Mouse (Mus musculus) stomach, embryonic 16.5 days (tissue): Measurements from ENCODE around the gene Pnmal1. TPM values are rescaled to one million over a fixed set of nuclear protein-coding genes. Genes with fewer than 3 reads are reported as not detected.

Experiments used
- ATAC-seq: fragments of 200-750 bp; cut with Nextera tagmentation; 2 replicates; pipeline ENCODE4 v1.8.0; 2017; ENCODE audit warnings: moderate number of reproducible peaks, moderate TSS enrichment; ENCODE audit not compliant: insufficient read depth, low FRiP score
- H3K27ac ChIP-seq: fragments of 300-500 bp; sonication (generic); 2 replicates; pipeline ENCODE4 v1.5.1; 2014; ENCODE audit warnings: low read length
- H3K27me3 ChIP-seq: fragments of 300-500 bp; sonication (generic); 2 replicates; pipeline ENCODE4 v1.6.1; 2014; ENCODE audit warnings: low read length, control low read depth, mixed read lengths; ENCODE audit not compliant: control insufficient read depth, insufficient read depth
- H3K36me3 ChIP-seq: fragments of 300-500 bp; sonication (generic); 2 replicates; pipeline ENCODE4 v1.6.1; 2014; ENCODE audit warnings: low read length; ENCODE audit not compliant: control insufficient read depth, insufficient read depth
- H3K4me1 ChIP-seq: fragments of 300-500 bp; sonication (generic); 2 replicates; pipeline ENCODE4 v1.6.1; 2014; ENCODE audit warnings: low read length, control low read depth, mixed read lengths; ENCODE audit not compliant: control insufficient read depth, insufficient read depth
- H3K4me2 ChIP-seq: fragments of 300-500 bp; sonication (generic); 2 replicates; pipeline ENCODE4 v1.6.1; 2014; ENCODE audit warnings: low read depth, low read length, mixed read lengths
- H3K4me3 ChIP-seq: fragments of 300-500 bp; sonication (generic); replicated peaks from 2 replicates; pipeline ENCODE4 v1.5.1; 2014; ENCODE audit warnings: mild to moderate bottlenecking, low read length
- H3K9ac ChIP-seq: fragments of 300-500 bp; sonication (generic); 2 replicates; pipeline ENCODE4 v1.6.1; 2014; ENCODE audit warnings: low read length
- H3K9me3 ChIP-seq: fragments of 300-500 bp; sonication (generic); replicated peaks from 2 replicates; pipeline ENCODE4 v1.6.1; 2016; ENCODE audit warnings: low read length, control low read depth; ENCODE audit not compliant: control insufficient read depth
- WGBS: fragments of 180-500 bp; shearing (Covaris S2); extraction: QIAGEN DNeasy Blood & Tissue Kit; methylation state at CpG from one replicate; pipeline ENCODE4 v1.1.7; 2014; 5-methylcytosine and 5-hydroxymethylcytosine counted together
- polyA plus RNA-seq: library from polyadenylated mRNA; unstranded; fragments of >200 nt; fragmentation: Nextera tagmentation; extraction: Ambion mirVana; gene quantifications from 2 replicates; pipeline ENCODE4 v1.2.1, GENCODE M21; 2015

Gene Pnmal1
- polyA plus RNA-seq, 1 experiment from 2014 or later, result 3.4 TPM

- Histone ChIP-seq H3K4me2 (no peak overlapping the region), H3K36me3 (no peaks in the 10 kb centered on the region), H3K27ac (no peak overlapping the region), H3K4me1 (peaks cover 4% of the 10 kb centered on the region; the same call in 1 of the 2 replicates), H3K4me3 (no peak overlapping the region), H3K27me3 (no peaks in the 10 kb centered on the region), H3K9me3 (no peaks in the 10 kb centered on the region), H3K9ac (no peak overlapping the region)
- ATAC-seq, result no peak
- 69% methylated on average over 17 of the region's 17 CpGs for WGBS
These were observed 21.2 kb upstream of the Pnmal1 start for GRCm38 (mm10) chr7:16938117-16938791.

DNA sequence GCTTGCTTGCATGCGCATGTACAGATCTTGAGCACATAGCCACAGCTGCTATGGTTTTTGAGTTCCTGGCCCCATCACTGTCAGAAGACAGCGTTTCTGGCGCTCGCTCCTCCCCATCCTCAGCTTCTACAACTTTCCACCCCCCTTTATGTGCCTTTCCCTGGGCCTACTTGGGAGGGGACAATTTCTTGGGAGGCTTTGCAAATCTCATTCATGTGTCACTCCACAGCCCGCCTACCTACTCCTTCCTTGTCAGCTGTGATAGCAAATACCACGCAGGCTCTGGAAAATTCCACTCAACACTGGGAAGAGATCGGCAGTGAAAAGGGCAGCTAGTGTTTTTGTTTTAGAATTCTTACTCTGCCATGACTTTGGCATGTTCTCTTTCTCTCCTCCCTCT, 19.2 kb upstream of the Pnmal1 start:
- WGBS, result 21% methylated on average over 7 of the region's 7 CpGs
- Histone ChIP-seq H3K4me1 (peaks cover 17% of the 10 kb centered on the region), H3K9me3 (no peaks in the 10 kb centered on the region), H3K36me3 (no peaks in the 10 kb centered on the region), H3K9ac (no peak overlapping the region), H3K27ac (peak overlapping the region; percentile 76), H3K4me2 (peak overlapping the region; percentile 0), H3K27me3 (peaks cover 6% of the 10 kb centered on the region), H3K4me3 (no peak overlapping the region)
- ATAC-seq, result peak; percentile 27; the same call in 1 of the 2 replicates

DNA sequence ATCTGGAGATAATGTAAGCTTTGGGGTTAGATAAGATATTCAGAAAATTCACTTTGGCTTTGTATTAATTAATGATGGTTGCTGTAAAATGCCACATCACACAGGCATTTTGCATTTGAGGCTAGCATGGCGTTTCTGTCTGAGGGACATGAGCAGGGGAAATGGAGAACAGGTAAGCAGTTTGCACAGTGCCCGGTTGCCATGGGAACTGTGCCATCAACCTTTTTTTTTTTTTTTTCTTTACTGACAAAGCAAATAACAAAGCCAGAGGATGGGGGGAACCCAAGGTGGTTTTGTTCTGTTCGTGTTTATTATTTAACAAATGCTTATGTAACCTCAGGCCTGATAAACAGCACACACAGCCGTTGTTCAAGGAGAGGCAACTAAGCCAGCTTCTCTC, 16.6 kb upstream of the Pnmal1 start:
- H3K4me2 ChIP-seq, result no peak overlapping the region
- peaks cover 25% of the 10 kb centered on the region for H3K27me3 ChIP-seq
- WGBS, result 46% methylated on average over 4 of the region's 4 CpGs
- H3K4me3 ChIP-seq, result no peak overlapping the region
- no peak for ATAC-seq
- H3K36me3 ChIP-seq, result no peaks in the 10 kb centered on the region
- H3K9ac ChIP-seq, result no peak overlapping the region
- no peak overlapping the region; the same call in 1 of the 2 replicates for H3K27ac ChIP-seq
- no peaks in the 10 kb centered on the region for H3K9me3 ChIP-seq
- H3K4me1 ChIP-seq, result peaks cover 42% of the 10 kb centered on the region

- peak within 1 kb of the TSS; percentile 84 for H3K9ac ChIP-seq
- ATAC-seq, result peak; percentile 85
- H3K4me2 ChIP-seq, result peak within 1 kb of the TSS; percentile 87
- 13% methylated on average over 36 of the region's 36 CpGs for WGBS
- peak within 1 kb of the TSS; percentile 70 for H3K4me3 ChIP-seq
- no peaks in the 10 kb centered on the region for H3K9me3 ChIP-seq
- no peak within 1 kb of the TSS for H3K27ac ChIP-seq
- H3K4me1 ChIP-seq, result peaks cover 48% of the 10 kb centered on the region
- H3K27me3 ChIP-seq, result peaks cover 27% of the 10 kb centered on the region
- no peaks in the 10 kb centered on the region for H3K36me3 ChIP-seq
These were observed 15.2 kb upstream of the Pnmal1 start, which contains the start of gene Pnmal2 for GRCm38 (mm10) chr7:16944061-16944807. Gene Pnmal2 (plus strand): TSS chr7:16944682.

- no peaks in the 10 kb centered on the region for H3K36me3 ChIP-seq
- H3K9me3 ChIP-seq, result no peaks in the 10 kb centered on the region
- WGBS, result 5% methylated on average over 22 of the region's 22 CpGs
- peak; percentile 5; the same call in 1 of the 2 replicates for ATAC-seq
- H3K4me2 ChIP-seq, result peak overlapping the region; percentile 87
- H3K4me1 ChIP-seq, result peaks cover 53% of the 10 kb centered on the region
- no peak overlapping the region for H3K27ac ChIP-seq
- peak overlapping the region; percentile 70 for H3K4me3 ChIP-seq
- H3K27me3 ChIP-seq, result peaks cover 27% of the 10 kb centered on the region
- peak overlapping the region; percentile 84 for H3K9ac ChIP-seq
These were observed 14.6 kb upstream of the Pnmal1 start for GRCm38 (mm10) chr7:16944808-16945315.

DNA sequence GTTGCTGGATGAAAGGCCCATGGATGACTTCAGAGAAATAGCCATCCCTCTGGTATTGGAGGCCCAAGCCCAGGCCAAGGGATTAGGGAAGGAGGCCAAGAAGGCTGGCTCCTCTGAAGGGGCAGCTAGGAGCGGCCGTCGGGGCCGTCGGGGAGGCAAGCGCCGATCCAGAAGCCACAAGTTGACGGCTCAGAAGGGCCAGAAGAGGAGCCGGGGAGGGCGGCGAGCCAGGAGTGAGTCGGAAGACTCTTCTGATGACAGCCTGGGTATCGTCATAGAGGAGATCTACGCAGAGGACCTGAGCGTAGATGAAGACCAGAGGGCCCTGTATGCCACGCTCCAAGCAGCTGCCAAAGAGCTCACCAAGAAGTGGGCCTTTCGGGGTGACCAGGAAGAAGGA, 14.1 kb upstream of the Pnmal1 start:
- Histone ChIP-seq H3K9me3 (no peaks in the 10 kb centered on the region), H3K36me3 (no peaks in the 10 kb centered on the region), H3K27ac (no peak overlapping the region), H3K4me2 (peak overlapping the region; percentile 87), H3K4me3 (peak overlapping the region; percentile 70), H3K4me1 (peaks cover 53% of the 10 kb centered on the region), H3K9ac (peak overlapping the region; percentile 84), H3K27me3 (peaks cover 27% of the 10 kb centered on the region)
- no peak for ATAC-seq
- WGBS, result 30% methylated on average over 17 of the region's 17 CpGs

DNA sequence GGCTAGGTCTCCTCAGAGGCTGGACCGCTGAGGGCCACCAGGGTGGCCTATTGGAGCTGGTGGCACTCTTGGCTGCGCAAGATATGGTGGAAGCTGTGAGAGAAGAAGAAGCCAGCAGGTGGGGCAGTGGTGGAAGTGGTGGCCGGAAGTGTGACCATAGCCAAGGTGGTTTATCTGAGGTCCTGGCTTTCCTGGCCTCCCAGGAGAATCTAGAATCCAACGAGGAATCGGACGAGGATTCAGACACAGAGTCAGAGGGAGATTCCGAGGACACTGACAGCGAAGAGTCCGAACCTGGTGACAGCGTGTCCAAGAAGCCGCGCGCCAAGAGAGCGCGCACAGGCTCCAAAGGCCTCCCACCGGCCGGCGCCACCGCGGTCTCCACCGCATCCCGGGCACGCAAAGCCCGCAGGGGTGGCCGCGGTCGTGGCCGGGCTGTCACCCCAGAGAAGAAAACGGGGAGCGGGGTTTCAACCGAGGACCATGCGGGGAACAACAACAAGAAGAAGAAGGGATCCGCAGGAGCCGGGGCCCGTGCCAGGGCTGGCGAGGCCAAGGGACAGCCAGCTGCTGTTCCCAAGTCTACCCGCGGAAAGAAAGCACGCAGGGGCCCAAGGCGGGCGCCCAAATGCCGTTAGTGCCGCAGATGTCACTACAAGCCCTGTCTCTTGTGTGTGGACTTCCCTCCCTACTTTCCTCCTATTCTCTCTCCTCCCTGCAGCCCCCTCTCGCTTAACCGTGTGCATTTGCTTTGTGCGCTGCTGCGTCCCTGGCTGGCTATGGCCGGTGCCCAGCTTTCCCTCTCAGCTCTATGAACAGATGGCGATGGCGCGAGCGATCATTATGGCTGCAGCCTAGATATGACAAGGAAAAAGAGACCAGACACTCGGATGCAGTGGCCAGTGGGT, 12.8 kb upstream of the Pnmal1 start:
- no peaks in the 10 kb centered on the region for H3K36me3 ChIP-seq
- peak overlapping the region; percentile 43 for H3K4me3 ChIP-seq
- 14% methylated on average over 53 of the region's 53 CpGs for WGBS
- peak overlapping the region; percentile 87 for H3K4me2 ChIP-seq
- H3K27ac ChIP-seq, result peak overlapping the region; percentile 38
- no peak for ATAC-seq
- no peaks in the 10 kb centered on the region for H3K9me3 ChIP-seq
- H3K9ac ChIP-seq, result peak overlapping the region; percentile 70
- H3K4me1 ChIP-seq, result peaks cover 51% of the 10 kb centered on the region
- peaks cover 27% of the 10 kb centered on the region for H3K27me3 ChIP-seq

GRCm38 (mm10) chr7:16947349-16947895, 12.1 kb upstream of the Pnmal1 start:
- WGBS, result 24% methylated on average over 22 of the region's 22 CpGs
- Histone ChIP-seq H3K27ac (peak overlapping the region; percentile 76), H3K9ac (peak overlapping the region; percentile 70), H3K4me2 (peak overlapping the region; percentile 87), H3K4me1 (peaks cover 51% of the 10 kb centered on the region), H3K9me3 (no peaks in the 10 kb centered on the region), H3K27me3 (peaks cover 27% of the 10 kb centered on the region), H3K36me3 (no peaks in the 10 kb centered on the region), H3K4me3 (peak overlapping the region; percentile 43)
- no peak for ATAC-seq
